Mouse (Mus musculus) adrenal gland, postnatal 4 days (tissue): Measurements from ENCODE around the gene Vmn2r87. TPM values are rescaled to one million over a fixed set of nuclear protein-coding genes. Genes with fewer than 3 reads are reported as not detected.
"Not testable (repeated sequence)": the region's sequence is repeated elsewhere in the genome, so short reads cannot be mapped to it uniquely, and the experiment has no call there.

Experiments used
- DNase-seq, 2 experiments: peaks; one replicate each; pipeline ENCODE4 v3.0.0; 2021 to 2022; ENCODE audit warnings: low spot score in 2 of 2, mixed read lengths in 2 of 2
- long read RNA-seq, 2 experiments: library from polyadenylated mRNA; stranded (forward); transcript quantifications; one replicate each; pipeline ENCODE4 v2.0.0; 2021
- total RNA-seq, 2 experiments: library from RNA; stranded (reverse); gene quantifications; 2 replicates each; pipeline ENCODE4 v1.2.3; 2021

Gene Vmn2r87
- total RNA-seq = not detected
- long read RNA-seq, experiment 1 = 0 reads
- long read RNA-seq, experiment 2 = 0 reads

DNA sequence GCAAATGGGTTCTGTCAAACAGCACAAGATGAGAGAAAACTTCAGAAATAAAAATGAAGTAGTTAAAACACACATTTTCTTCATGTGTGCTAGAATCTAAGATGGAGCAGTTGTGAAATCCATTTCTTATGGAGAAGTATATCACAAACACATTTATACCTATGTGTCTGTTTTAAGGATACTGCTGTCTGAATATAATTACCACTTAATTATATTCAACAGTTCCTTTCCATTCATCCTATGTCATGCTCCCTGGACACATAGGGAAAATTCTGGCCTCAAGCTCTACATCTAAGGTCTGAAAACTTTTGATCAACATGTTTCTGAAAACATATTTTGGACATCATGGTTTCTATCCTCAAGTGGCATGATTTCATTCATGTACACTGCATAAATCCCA is at the start of gene Vmn2r87:
Gene Vmn2r87 (minus strand): TSS at position 101 of the 400 bp plus-strand sequence.
- no peak for DNase-seq

DNA sequence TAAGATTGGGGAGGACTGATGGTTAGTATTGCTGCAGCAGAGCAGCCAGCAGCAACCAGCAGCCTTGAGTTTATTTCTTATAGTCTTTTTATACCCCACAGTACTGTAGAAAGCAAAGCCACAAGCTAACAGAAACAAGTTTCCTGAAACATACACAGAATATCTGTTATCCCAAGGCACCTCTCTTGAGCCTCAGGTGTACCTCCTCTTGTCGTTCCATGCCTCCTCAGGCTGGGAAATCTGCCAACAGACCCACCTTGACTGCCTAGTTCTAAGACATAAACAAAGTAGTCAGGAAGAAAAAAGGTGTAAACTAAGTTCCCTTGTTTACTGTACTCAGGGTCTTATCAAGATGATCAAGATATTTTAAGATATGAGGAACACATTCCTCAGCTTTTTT is 47.1 kb upstream of the Vmn2r87 start:
- DNase-seq = not testable (repeated sequence)

DNA sequence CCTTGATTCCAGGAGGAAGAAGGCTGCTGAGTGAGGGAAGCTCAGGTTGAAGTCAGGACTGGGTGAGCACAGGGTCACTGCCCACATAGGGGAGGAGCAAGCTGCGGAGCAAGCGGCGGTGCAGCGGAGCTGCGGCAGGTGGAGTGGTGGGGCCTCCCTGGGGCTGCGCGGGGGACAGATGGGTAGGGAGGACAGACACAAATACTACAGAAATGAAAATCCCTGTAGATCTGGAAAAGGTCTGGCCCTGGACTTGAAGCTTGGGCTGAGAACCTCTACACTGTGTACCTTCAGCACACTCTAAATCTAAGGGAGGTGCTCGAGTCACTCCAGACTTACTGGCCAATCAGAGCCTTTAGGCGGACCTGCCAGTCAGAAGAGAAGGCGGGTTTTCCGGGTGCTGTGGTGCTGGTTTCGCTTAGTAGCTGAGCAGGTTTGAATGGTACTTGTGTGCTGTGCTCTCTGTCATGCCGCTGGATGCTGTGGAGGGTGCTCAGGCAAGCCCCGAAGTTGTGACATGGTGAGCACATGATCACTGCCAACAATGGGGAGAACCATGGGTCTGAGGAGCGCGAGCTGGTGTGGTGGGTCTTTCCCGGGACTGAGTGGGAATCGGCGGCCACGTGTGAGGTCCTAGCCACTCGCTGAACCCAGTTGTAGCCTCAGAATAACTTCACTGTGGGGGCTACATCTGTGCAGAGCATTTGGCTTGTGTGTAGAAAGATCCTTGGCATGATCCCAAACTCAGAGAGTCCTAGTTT is 44.9 kb upstream of the Vmn2r87 start:
- peak; percentile 29 to 35 for DNase-seq

DNA sequence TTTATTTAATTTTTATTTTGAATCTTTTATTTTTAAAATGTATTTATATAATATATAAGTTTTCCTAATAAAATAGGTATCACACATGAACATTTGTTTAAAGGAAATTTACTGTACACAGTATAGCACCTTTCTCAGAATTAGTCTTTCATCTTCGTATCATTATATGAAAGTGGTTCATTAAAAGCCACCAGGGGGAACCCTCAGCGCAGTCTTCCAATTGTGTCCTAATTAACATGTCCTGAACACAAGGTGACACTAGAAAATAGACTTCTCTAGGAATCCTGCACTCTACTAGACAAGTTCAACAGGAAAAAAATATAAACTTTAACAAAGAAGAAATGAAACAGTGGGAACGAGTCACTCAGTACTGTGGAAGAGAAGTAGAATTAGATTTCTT is 38.9 kb upstream of the Vmn2r87 start:
- DNase-seq = no peak

DNA sequence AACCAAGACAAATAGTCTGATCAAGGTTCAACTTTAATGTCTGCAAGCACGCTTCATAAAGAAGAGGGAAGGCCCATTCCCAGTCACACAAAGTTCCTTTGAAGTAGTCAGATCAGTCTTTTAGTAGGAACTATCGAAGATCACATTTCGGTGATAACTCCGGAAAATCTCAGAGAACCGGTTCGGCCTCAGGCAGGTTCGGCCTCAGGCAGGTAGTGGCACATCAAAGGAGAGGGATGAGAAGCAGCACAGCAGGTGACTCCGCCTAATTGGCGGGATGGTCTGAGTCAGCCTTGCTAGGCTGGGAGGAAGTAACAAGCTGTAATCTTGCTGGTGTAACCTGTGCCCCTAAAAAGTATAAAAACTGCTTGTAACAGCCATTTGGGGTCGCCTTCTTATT is 30.7 kb upstream of the Vmn2r87 start:
- no peak for DNase-seq

DNA sequence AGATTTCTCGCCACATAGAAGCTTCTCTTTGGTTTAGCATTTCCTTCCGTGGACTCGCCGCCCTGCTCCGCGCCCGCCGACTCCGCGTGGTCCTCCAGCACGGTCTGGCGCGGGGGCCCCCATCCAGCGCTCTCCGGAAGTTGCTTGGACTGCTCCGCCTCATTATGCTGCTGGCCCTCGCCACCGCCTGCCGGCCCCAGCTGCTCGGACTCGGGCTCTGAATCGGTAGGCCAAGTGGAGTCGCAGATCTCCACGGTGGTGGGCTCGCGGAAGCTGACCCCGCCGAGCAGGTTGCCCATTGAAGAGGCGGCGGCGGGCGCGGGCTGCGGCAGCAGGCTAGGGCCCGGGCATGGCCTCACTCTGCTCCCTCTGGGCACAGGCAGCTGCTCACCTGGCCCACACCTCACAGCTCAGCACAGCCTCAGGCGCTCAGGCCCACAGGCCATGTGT is 26.9 kb downstream of the Vmn2r87 start:
- DNase-seq = peak in 1 of 2 experiments; percentile 9

DNA sequence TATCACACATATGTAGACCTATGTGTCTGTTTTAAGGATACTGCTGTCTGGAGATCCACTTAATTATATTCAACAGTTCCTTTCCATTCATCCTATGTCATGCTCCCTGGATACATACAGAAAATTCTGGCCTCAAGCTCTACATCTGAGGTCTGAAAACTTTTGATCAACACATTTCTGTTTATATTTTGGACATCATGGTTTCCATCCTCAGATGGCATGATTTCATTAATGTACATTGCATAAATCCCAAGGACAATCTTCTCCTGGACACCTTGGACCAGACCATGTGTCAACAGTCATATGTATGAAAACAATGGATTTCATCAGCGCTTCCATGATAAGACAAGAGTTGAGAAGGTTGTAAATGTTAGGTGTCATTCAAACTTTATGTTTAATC is 41.2 kb downstream of the Vmn2r87 start, which contains the start of gene Vmn2r86:
Gene Vmn2r86 (minus strand): TSS at position 101 of the 400 bp plus-strand sequence.
- DNase-seq = not testable (repeated sequence)

DNA sequence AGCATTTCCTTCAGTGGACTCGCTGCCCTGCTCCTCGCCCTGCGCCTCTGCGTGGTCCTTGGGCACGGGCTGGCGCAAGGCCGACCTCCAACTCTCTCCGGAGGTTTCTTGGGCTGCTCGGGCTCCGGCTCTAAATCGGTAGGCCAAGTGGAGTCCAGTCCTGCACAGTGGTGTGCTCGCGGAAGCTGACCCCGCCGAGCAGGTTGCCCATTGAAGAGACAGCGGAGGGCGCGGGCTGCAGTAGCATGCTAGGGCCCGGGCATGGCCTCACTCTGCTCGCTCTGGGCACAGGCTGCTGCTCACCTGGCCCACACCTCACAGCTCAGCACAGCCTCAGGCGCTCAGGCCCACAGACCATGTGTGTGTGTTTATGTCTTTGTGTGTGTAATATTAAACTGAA is 52.4 kb downstream of the Vmn2r87 start:
- no peak for DNase-seq

DNA sequence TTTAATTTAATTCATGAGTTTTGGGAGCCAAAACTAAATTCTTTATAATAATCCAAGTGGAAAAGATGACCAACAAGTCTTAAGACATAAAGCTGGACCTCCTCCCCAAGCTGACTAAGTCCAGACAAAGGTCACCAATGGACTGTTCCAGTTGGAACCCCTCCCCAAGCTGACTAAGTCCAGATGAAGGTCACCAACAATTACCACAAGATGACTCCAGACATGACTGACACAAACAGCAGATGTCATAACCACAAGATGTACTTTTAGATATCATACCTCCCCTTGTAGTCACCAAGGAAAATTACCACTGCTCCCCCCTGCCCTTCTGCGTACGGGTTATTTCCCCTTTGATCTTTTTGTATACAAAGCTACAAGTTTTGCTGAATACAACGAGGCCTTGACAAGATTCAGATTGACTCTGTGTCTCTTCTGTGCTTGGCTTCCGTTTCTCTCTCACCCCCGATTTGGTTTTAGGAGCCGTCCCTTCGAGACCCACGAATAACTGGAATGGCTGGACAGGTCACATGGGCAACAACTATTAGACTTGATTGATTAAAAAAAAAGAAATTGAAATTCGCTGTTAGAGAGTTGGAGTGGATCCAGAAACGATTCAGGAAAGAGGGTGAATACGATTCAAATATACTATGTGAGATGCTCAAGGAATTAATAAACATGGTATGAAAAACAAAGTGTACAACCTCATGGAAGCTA is 62.9 kb downstream of the Vmn2r87 start:
- DNase-seq = not testable (repeated sequence)

DNA sequence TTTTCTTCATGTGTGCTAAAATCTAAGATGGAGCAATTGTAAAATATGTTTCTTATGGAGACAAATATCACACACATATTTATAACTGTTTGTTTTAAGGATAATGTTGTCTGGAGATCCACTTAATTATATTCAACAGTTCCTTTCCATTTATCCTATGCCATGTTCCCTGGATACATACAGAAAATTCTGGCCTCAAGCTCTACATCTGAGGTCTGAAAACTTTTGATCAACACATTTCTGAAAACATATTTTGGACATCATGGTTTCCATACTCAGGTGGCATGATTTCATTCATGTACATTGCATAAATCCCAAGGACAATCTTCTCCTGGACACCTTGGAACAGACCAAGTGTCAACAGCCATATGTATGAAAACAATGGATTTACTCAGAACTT is 67.6 kb downstream of the Vmn2r87 start, which contains the start of gene Vmn2r85:
Gene Vmn2r85 (minus strand): TSS at position 101 of the 400 bp plus-strand sequence.
- not testable (repeated sequence) for DNase-seq

DNA sequence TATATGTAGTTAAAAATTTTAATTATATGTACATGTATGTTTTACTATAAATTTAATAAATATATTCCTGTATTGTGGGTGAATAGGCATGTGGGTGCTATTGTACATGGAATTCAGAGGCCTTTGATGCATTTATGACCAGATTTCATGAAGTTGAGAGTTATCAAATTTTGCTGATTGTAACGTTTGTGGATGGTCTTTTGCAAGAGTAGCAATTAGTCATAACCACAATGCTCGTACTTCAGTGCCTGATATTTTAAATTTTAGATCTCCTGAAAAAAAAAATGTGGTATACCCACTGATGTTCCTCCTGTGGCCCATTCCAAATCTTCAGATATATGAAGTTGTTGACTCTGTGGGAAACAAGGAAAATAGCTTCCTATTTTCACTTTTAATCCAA is 74.8 kb downstream of the Vmn2r87 start:
- not testable (repeated sequence) for DNase-seq

Other genes starting within 250 kb of the Vmn2r87 start
- under 1 TPM; 0.25 to 0.51 TPM for gene Neurod4, start 217.2 kb downstream of the Vmn2r87 start, total RNA-seq
- under 1 TPM; 0.45 to 0.59 TPM for gene Tespa1, start 174.5 kb downstream of the Vmn2r87 start, total RNA-seq
- not detected for gene Vmn2r84, start 103.1 kb downstream of the Vmn2r87 start, total RNA-seq
- gene Vmn2r85, start 67.7 kb downstream of the Vmn2r87 start, total RNA-seq = not detected
- not detected for gene Vmn2r86, start 41.3 kb downstream of the Vmn2r87 start, total RNA-seq